Mouse (Mus musculus): ENCODE measurements around the gene Fam122a.

Gene Fam122a

DNA sequence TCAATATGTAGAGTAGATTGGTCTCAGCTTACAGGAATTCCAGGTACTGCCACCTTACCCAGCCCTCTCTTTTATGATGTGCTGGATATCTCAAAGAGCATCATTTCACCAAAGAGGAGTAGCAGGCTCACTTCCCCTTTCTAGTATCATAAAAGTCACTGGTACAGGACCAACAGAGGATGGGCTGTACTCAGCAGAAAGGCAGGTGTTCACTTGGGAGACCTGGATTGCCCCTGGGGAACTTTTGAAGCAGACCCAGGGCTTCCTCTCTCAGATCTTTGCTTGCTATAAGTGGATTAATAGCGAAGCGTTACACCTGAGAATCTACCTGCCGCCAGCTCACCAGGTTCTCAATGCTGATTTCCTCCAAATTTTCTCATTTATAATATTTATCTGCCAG lies 49.1 kb downstream of the Fam122a start:
- DNase-seq (ENCODE audit: low spot score) = no peak

DNA sequence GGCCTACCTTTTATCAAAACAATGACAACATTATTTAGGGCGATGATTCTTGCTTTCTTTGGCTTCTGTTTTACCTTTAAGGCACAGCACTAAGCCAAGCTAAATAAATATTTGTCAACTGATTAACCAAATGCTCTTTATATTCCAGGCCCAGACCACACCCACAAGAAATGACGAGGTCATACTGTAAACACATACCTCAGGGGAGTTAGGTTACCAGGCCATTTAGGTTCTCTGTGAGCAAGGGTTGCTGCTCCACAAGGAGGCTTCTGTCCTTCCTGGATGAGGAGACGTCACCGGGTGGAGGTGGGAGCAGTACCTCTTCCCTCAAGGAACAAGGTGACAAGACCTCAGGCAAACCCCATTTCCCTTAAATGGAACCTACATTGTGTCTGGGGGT lies 49.9 kb downstream of the Fam122a start:
- no peak for DNase-seq (ENCODE audit: low spot score)

DNA sequence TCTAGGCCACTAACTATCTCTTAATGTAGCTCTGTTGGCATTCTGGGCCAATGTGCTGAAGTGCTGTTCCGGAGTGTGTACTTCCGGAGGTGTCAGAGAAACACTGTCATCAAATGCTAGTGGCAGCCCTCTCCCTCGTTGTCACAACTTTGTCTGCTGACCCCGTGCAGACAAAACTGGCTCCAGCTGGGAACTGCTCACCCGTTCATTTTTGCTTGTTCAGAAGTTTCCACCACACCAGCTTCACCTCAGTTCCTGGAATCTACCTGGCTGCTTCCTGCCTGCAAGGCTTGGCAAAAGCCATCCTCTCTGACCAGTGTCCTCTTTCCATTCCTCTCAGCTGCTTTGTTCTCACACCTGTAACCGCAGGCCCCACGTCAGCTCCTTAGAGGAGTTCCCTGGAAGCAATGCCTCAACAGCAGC lies 50.4 kb downstream of the Fam122a start:
- no peak for DNase-seq (ENCODE audit: low spot score)
